Mouse (Mus musculus) lung, postnatal 0 days (tissue): ENCODE data around the gene Zmynd8.

ENCODE experiments used
- CTCF ChIP-seq: IDR thresholded peaks from 2 replicates; pipeline ENCODE4 v1.5.1; 2016; ENCODE audit warnings: antibody characterized with exemption, mild to moderate bottlenecking
- EP300 ChIP-seq: IDR thresholded peaks from 2 replicates; pipeline ENCODE4 v1.6.1; 2016; ENCODE audit warnings: antibody characterized with exemption, mild to moderate bottlenecking, control low read depth

GRCm38 (mm10) chr2:165906332-165906945 lies 7.6 kb upstream of the Zmynd8 start:
- TF ChIP-seq CTCF (no peak), EP300 (peak; percentile 53; the same call in 1 of the 2 replicates)
